Mouse (Mus musculus) spleen, embryonic (tissue): ENCODE measurements around the gene Tbx10.
"Not testable (repeated sequence)": the region's sequence is repeated elsewhere in the genome, so short reads cannot be mapped to it uniquely, and the experiment has no call there.

Experiments used
- CTCF ChIA-PET: fragments of 350-600 bp; sonication (Branson Sonifier 250); formaldehyde crosslinking; loops from one replicate; lab custom pipeline; 2022; lab: Charles Lee

Tbx10 gene

GRCm38 (mm10) chr19:4037788-4038232, 45.3 kb downstream of the Tbx10 start, which contains the start of gene Gstp1:
Gene Gstp1 (minus strand): TSS chr19:4037985.
- CTCF ChIA-PET: interaction anchor here (0.6 kb wide), 1 partner anchor 10 kb away, joined by 4 read pairs; no protein-coding TSS in a partner anchor

- CTCF ChIA-PET: not testable (repeated sequence)
These were observed 48.4 kb downstream of the Tbx10 start for GRCm38 (mm10) chr19:4040941-4041340.

GRCm38 (mm10) chr19:4041500-4041899, 48.9 kb downstream of the Tbx10 start:
- CTCF ChIA-PET: not testable (repeated sequence)

GRCm38 (mm10) chr19:4042124-4042523, 49.6 kb downstream of the Tbx10 start:
- CTCF ChIA-PET: interaction anchor here (0.7 kb wide), 1 partner anchor 139 kb away, joined by 3 read pairs; no protein-coding TSS in a partner anchor

- CTCF ChIA-PET: interaction anchor here (0.8 kb wide), 1 partner anchor 8 kb away, joined by 3 read pairs; no protein-coding TSS in a partner anchor
These were observed 51.6 kb downstream of the Tbx10 start for GRCm38 (mm10) chr19:4044109-4044508.

GRCm38 (mm10) chr19:4045966-4046865, 53.7 kb downstream of the Tbx10 start, which contains the start of gene Gstp2:
Gene Gstp2 (minus strand): TSS chr19:4046023.
- CTCF ChIA-PET: interaction anchor here (0.6 to 1.0 kb wide), 2 partner anchors 19 to 49 kb away, joined by 3 to 6 read pairs; no protein-coding TSS in a partner anchor

GRCm38 (mm10) chr19:4046866-4047254, 54.3 kb downstream of the Tbx10 start:
- CTCF ChIA-PET: interaction anchor here (0.6 to 2.4 kb wide), 2 partner anchors 28 to 200 kb away, joined by 3 to 11 read pairs; no protein-coding TSS in a partner anchor

GRCm38 (mm10) chr19:4047859-4048258, 55.3 kb downstream of the Tbx10 start:
- CTCF ChIA-PET: interaction anchor here (1.0 to 2.4 kb wide), 3 partner anchors 9 to 48 kb away, joined by 4 to 11 read pairs (median 5); partner anchors contain the start of genes Gm49405 and Nudt8

- CTCF ChIA-PET: interaction anchor here (0.6 to 2.4 kb wide), 4 partner anchors 30 to 558 kb away, joined by 3 to 11 read pairs (median 5); no protein-coding TSS in a partner anchor
These were observed 56.5 kb downstream of the Tbx10 start for GRCm38 (mm10) chr19:4049069-4049468.
